Mouse (Mus musculus) subcutaneous adipose tissue, adult 2 months (tissue): Measurements from ENCODE around the gene Atp2c1. TPM values are rescaled to one million over a fixed set of nuclear protein-coding genes. Genes with fewer than 3 reads are reported as not detected.

ENCODE experiments used
- polyA plus RNA-seq: library from polyadenylated mRNA; depleted of rRNA; stranded (reverse); fragments of >200 nt; gene quantifications from 2 replicates; pipeline ENCODE4 v1.2.3, GENCODE M21; 2012; ENCODE audit warnings: low replicate concordance; rRNA removed

Gene Atp2c1
- polyA plus RNA-seq = 34.2 and 70.1 TPM in 2 replicates

GRCm38 (mm10) chr9:105527219-105527618, at the start of gene Atp2c1:
TSS of gene Atp2c1 (minus strand) at chr9:105527319.

GRCm38 (mm10) chr9:105395218-105395627, 131.9 kb downstream of the Atp2c1 start, which contains the start of the genes Aste1 and Nek11:
TSS of gene Aste1 (plus strand) at chr9:105395392.
TSS of gene Nek11 (minus strand) at chr9:105395524.

Other genes starting within 250 kb of the Atp2c1 start
- gene Aste1, start 131.9 kb downstream of the Atp2c1 start, polyA plus RNA-seq = 6.6 and 7.7 TPM in 2 replicates
- 0.06 TPM in 1 of 2 replicates, not detected in the other for gene Nek11, start 131.8 kb downstream of the Atp2c1 start, polyA plus RNA-seq
- gene Pik3r4, start 115.7 kb upstream of the Atp2c1 start, polyA plus RNA-seq = 18.7 and 30.6 TPM in 2 replicates